Mouse (Mus musculus) G1E (cell line): Measurements from ENCODE around the gene Tcf7l1.

Experiments
- CTCF ChIP-seq: IDR thresholded peaks from 2 replicates; pipeline ENCODE4 v1.5.1; 2012; ENCODE audit warnings: low read depth, low read length, inconsistent platforms, mixed read lengths
- GATA1 ChIP-seq: IDR thresholded peaks from 2 replicates; pipeline ENCODE4 v1.6.1; 2012; ENCODE audit warnings: borderline replicate concordance, low read length, inconsistent platforms, mixed read lengths
- POLR2AphosphoS5 ChIP-seq: IDR thresholded peaks from 2 replicates; pipeline ENCODE4 v1.6.1; 2012; ENCODE audit warnings: low read depth, low read length, inconsistent platforms; ENCODE audit not compliant: insufficient replicate concordance
- TAL1 ChIP-seq: conservative IDR thresholded peaks from 2 replicates; pipeline ENCODE4 v1.6.1; 2012; ENCODE audit warnings: low read depth, low read length, inconsistent platforms, mixed read lengths

DNA sequence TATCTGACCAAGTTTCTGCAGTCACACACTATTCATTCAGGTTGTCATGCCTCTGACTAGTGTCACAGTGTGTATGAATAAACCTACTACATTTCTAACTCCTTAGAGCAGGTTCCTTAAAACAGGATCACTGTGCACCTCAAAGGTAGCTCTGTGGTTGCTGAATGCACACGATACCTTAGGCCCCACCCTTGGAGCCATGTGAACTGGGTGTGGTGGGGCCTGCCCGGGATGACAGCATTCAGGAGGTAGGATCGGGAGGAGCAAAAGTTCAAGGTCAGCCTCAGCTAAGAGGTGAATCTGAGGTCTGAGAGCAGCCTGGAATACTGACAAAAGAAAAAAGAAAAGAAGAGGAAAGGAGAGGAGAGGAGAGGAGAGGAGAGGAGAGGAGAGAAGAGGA is 19.3 kb upstream of the Tcf7l1 start:
- no peak for TF ChIP-seq CTCF
- TF ChIP-seq GATA1: no peak
- TF ChIP-seq TAL1: no peak
- TF ChIP-seq POLR2AphosphoS5: no peak
